Mouse (Mus musculus) hindlimb bud, embryonic 11.5 days (tissue): ENCODE measurements around the gene Nkiras1.
A peak's percentile ranks its signal among the peaks of the same experiment; 100 is the strongest.
"Not testable (repeated sequence)": the region's sequence is repeated elsewhere in the genome, so short reads cannot be mapped to it uniquely, and the experiment has no call there.

Source experiments
- DNase-seq: peaks from one replicate; pipeline ENCODE4 v3.0.0-alpha.2; 2012; ENCODE audit warnings: low read depth, low spot score; ENCODE audit errors: extremely low spot score

Gene Nkiras1

DNA sequence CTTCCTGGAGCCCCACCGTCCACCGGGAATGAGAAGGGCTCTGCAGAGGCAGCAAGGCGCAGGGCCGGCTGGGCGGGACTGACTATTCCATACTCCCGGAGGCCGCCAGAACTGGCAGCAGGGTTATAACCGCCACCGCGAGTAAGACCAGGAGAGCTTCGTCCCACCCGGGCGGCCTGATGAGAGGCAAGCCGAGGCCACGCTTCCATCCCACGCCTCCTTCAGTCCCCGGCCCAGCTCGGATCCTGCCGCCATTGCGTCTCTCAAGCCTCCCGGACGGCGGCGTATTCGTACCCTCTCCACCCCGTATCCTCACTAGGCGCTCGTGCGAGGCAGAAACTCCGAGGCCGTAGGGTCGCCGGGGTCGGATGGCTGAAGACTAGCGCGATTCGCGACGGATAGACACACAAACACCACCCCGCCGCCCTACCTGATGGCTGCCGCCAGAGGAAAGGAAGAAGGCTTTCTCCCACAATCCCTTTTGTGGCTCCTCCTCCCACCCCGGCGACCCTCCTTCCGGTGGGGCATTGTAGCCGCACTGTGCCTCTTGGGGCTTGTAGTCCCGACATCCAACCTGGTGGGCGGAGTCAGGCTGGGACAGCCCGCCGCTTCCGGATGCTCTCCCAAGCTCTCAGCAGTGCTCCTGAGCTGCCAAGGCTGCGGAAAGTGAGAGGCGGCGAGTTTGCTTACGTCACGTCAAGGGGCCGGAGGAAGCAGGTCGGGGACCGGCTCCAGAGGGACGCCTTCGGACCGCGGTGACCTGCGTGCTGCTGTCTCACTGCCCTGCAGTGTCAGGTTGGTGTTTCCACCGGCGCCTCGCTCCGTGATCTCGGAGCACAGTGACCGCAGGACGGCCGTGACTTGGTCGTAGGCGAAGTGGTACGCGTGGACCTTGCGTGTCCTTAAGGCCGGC, at the start of gene Nkiras1, which contains the start of gene Rpl15:
Gene Nkiras1, plus strand, starts transcription at position 608 of the 913 bp plus-strand sequence.
Gene Rpl15, minus strand, starts transcription at position 863 of the 913 bp plus-strand sequence.
- peak; percentile 90 for DNase-seq

DNA sequence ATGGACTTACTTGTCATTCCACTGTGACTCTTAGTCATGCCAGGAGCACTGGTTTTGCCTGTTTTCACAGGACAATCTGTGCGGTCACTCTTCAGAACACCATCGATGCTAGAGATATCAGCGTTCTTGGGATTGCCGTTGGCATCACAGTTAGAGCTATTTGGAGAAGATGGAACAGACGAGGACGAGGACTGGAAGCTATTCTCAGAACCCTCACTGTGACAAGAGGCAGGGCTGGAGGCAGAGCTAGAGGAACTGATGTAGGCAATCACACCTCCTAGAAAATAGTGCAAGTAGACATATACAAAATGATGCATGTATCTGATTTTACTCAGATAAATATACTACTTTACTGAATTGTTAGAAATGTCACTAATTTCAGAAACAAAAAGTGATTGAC, 49.0 kb upstream of the Nkiras1 start:
- DNase-seq, result no peak

DNA sequence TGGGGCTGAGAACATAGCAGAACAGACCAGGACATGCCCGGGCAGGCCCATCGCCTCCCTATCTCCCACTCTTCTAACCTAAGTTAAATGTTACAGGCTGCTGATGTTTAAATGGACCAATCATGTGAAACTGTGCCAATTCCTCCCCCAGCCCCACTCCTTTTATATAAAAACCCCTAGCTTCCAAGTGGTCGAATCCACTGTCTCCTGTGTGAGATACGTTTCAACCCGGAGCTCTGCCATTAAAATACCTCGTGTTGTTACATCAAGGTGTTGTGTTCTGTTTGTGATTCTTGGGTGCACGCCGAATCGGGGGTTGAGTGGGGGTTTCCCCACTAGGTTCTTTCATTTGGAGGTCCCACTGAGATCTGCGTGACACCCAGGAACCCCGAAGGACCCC, 45.5 kb upstream of the Nkiras1 start:
- DNase-seq, result not testable (repeated sequence)

DNA sequence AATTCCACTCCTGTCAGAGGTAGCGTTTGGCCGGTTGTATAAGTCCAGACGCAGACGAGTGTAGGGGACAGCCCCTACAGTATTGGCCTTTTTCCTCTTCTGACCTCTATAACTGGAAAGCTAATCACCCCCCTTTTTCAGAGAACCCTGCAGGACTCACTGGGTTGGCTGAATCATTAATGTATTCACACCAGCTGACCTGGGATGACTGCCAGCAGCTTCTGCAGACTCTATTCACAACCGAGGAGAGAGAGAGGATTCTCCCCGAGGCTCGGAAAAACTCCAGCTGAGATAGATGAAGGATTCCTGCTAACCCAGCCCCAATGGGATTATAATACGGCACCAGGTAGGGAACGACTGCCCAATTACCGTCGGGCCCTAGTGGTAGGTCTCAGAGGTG, 44.8 kb upstream of the Nkiras1 start:
- not testable (repeated sequence) for DNase-seq

DNA sequence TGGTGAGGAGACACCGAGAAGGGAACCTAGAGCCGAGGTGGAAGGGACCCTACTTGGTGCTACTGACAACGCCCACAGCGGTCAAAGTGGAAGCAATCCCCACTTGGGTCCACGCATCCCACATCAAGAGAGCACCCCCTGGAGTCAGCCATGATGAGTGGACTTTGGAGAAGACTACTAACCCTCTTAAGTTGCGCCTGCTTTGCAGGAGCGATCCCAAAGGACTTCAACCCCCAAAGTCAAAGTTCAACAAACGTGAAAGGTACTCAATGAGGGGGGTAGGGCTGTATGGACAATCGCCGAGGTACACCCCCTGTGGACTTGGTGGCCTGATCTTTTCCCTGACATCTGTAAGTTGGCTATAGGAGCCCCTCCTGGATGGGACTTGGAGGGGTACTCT, 41.2 kb upstream of the Nkiras1 start:
- not testable (repeated sequence) for DNase-seq

DNA sequence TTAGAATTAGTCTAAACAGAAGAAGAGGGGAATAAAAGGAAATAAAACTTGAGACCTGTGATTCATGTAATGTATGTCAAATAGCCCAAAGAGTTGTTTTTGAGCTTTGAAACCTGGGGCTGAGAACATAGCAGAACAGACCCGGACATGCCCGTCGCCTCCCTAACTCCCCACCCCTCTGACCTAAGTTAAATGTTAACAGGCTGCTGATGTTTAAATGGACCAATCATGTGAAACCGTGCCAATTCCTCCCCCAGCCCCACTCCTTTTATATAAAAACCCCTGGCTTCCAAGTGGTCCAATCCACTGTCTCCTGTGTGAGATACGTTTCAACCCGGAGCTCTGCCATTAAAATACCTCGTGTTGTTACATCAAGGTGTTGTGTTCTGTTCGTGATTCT, 39.1 kb upstream of the Nkiras1 start:
- not testable (repeated sequence) for DNase-seq

DNA sequence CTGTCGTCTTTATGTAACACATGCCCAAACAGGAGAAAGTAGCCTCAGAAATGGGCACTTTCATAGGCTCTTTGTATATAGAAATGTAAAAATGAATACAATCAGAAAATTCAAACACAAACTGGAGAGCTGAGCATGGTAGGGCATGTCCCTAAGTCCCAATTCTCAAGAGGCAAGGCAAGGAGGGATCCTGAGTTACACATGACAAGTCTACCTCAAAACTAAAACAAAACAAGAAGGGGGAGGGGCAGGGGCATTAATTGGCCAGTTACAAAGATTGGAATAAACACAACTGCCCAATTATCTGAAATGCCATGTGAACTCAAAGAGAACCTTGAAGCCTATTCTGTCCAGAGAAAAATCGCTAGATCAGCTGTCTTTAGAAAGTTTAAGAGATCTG, 37.9 kb upstream of the Nkiras1 start:
- no peak for DNase-seq

DNA sequence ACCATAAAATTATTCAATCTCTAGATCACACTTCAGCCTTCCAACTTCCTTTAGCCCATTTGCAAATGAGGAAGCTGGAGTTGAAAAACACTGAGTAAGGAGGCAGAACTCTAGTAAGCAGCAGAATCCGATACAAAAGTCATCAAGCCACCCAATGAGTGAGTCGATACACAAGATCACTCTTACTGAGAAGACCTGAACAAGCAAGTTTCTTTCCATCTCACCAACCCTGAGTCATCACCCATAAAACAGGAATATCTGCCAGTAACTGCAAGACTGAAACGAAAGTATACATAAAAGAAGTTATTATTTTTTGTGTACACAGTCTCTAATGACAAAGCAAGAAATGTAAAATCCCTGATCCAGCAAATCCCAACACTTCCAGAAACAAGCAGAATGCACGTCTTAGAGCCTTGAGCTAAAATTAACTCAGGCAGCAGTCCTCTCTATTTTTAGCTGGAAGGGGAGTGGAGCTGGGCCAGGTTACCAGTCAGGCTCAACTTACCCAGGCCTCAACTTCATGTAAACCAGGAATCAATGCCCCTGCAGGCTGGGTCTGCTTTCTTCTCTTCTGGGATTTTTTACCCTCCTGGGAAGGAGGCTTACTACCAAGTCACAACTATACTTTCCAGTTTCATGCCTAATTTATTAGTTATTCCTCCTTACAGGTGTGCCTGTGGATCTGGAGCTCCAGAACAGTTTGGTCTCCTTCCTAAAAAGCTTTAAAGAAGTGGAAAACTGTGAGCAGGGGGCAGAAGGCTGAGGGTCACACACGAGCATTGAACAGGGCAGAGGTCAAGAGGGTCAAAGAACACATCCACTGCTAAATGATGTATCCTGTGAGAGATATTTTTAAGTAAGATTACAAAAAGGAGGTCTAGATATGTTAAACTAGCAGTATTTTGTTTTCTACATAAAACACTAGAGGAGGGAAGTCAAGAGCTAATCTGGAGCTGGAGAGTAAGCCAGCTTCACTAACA, 36.7 kb upstream of the Nkiras1 start:
- DNase-seq, result no peak

DNA sequence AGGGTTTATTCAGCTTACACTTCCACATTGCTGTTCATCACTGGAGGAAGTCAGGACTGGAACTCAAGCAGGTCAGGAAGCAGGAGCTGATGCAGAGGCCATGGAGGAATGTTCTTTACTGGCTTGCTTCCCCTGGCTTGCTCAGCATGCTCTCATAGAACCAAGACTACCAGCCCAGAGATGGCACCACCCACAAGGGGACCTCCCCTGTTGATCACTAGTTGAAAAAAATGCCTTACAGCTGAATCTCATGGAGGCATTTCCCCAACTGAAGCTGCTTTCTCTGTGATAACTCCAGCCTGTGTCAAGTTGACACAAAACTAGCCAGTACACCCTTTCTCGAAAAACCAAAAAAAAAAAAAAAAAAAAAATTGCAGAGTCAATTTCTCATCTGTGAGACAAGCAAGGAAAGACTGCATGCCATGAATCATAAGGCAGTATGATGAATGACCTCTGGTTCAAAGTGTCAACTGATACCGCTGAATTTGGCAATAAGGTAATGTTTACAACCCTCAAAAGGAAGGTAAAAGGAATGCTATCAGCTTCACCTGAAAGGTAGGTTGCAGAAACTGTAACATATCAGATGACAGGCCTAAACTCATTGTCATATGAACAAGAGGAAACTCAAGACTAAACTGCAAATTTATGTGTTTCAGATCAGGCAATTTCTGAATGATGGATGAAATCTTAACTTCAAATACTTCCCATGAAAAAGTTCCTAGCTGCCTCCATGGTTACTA, 34.3 kb upstream of the Nkiras1 start:
- DNase-seq, result not testable (repeated sequence)

DNA sequence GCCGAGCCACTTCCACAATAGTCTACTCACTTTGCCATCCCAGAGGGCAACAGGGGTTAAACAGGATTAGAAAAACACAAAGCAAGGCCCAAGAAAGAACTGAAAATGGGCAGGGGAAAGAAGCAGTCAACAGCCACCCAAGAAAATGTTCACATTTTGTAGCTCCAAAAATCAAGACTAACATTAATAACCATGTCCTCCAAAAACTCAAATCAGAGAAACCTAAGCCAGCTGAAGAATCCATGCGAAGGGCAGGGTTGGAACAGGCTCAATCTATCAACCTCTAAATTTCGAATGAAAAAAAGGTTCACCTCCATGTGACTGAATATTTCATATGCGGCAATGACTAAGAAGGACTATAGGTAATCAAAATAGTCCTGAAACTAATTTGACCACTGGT, 33.6 kb upstream of the Nkiras1 start:
- DNase-seq, result no peak

DNA sequence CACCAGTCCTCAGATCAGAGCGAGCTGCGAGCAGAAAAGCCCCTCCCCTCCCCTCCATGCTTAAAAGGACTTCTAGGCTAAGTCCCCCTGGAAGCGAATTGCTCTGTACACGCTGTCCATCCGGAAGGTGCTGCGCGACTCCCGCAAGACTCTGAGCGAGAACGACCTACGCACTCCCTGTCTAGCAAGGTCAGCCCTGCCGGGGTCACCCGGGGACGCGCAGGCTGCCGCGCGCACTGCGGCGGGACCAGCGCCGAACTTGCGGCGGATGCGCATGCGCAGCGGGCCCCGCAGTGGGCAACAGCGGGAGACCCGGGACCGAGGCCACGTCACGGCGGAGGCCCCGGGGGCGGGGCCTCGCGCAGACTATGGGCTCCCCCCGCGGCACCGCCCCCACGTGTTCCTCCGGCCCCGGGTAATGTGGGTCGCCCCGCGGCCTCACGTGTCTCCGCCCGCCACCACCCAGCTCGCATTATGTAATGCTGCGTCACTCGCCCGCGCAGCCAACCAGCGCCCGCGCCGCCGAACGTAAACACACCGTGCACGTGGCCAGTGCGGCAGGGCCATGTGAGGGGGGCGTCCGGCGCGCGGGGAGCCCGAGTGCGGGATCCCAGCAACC, 32.7 kb upstream of the Nkiras1 start:
- peak; percentile 81 for DNase-seq

DNA sequence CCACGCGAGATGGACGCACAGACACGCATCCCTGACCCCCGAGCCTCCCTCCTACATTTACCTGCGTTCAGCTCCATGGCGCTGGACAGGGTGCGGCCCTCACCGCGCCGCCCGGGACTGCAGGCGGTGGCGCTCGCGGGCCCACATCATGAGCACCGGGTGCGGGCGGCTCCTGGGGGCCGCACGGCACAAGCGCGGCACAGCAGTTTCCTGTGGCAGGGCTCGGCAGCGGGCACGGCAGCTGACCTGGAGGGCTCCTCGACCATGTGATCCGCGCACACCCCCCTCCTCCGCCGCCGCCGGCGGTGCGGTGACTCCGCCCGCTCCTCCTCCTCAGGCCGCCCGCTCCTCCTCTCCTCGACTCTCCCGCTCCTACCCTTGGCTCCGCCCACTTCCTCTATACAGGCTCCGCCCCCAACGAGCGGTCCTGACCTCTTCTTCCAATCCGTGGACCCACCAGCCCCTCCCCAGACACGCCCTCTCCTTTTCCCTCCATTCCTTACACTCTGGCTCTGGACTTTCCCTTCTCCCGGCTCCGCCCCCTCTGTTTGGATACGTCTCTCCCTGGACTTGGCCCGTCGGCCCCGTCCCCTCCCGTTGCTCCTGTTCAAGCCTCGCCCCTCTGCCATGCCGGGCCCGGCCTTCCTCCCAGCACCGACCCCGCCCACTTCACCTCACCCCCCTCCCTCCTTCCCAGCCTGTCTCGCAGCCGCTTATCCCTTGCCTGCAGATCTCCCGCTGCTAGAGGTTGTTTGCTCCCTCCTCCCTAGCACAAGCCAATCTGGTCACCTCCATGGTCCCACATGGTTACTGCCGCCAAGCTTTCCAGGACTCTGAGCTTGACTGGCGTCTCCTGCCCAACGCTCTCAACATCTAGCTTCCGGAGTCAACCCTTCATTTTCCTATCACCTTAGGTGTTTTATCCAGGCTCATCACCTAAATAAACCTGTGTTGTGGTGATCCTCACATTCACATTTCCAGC, 31.9 kb upstream of the Nkiras1 start, which contains the start of gene Nr1d2:
Gene Nr1d2, minus strand, starts transcription at position 378 of the 982 bp plus-strand sequence.
- peak; percentile 96 for DNase-seq

DNA sequence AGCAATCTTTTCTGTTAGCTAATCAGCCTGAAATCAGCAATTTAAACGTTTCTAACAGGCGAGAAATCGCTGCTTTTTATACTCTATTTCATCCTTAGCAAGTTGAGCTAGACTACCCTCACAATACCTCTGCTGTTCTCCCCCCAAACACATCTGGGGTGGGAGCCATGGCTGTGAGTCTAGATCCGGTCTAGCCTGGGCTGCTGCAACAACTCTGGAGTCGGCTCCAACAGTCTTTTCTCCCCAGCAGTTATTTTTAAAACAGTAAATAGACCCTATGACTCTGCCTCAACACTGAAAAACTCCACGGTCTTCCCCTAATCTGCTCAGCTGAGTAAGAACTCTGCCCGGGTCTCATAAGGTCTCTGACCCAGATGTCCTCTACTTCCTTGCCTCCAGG, 30.8 kb upstream of the Nkiras1 start:
- no peak for DNase-seq

DNA sequence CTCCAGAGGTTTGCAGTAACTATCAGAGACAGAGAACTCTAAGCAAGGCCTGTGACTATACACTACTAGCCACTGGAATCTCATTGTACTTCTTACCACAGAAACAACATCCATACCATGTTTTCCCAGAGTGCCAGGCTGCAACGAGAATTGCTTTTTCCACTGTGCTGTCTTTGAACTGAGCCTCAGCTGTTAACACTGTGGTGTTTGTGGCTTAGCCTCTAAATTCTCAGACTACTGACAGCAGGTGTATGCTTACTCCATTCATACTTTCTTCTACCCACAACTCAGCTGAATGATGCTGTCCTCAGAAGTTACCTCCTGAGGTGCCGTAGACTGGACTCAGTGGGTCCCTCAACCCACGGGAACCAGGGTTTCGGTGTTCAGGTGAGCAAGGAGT, 29.1 kb upstream of the Nkiras1 start:
- no peak for DNase-seq

DNA sequence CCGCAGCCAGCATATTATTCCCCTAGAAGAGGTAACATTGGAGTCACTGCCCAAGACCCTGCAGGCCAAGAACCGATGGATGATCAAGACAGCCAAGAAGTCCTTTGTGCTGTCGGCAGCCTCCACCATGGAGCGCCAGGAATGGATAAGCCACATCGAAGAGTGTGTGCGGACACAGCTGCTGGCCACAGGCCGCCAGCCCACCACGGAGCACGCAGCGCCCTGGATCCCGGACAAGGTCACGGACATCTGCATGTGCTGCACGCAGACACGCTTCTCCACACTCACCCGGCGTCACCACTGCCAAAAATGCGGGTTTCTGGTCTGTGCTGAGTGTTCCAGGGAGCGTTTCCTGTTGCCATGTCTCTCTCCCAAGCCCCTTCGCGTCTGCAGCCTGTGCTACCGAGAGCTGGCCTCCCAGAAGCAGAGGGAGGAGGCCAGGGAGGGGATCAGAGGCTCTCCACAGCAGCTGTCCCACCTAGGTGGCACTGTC, 28.3 kb upstream of the Nkiras1 start:
- no peak for DNase-seq

DNA sequence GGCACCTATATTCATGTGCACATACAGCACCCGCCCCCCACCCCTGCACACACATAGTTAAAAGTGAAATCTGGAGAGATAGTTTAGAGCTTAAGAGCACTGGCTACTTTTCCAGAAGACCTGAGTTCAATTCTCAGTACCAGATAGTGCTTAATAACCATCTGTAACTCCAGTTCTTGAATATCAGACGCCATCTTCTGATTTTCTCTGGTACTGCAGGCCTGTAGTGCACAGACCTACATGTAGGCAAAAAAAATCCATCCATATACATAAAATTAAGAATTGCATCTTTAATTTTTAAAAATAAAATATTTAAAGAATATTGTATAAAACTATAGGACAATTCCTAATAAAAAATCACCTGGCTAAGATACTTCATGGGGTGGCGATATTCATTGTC, 9.7 kb upstream of the Nkiras1 start:
- DNase-seq, result no peak

DNA sequence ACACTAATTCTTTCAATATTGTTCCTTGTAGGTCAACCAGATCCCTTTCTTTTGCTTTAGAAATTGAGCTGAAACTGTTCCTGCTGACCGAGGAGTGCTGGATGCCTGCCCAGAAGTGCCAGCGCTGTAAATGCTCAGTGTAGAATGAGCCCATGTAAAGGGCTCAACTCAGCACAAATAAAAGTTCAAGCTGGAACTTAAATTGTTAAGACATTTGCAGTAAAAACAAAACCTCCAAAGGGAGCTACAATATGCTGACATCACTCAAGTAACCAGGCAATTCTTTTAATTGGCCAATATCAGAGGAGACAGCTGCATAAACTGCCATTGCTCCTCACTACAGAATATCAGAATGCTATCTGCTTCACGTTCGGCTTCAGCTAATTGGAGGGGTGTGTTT, 7.5 kb upstream of the Nkiras1 start:
- no peak for DNase-seq

DNA sequence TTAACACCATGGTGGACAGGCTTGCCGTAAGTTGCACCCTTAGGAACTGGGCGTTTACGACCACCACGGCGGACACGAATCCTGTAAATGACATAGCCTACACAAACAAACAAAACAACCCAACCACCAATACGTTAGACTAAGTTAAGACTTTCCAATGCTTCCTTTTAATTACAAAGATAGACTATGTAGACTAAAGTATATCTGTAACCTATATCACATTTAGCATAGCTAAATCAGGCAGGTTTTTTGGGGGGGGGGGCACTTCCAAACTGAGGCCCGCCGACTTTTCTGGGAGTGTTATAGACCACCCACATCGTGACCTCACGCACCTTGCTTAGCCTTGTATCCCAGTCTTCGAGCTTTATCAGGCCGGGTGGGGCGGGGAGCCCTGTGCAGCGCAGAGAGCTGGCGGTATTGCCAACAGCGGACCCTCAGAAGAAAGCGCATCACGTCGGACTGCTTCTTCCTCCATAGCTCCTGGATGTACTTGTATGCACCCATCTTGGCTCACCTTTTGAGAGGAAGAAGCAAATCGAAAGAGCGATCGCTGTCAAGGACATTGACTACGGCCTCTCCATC, 898 bp upstream of the Nkiras1 start:
- not testable (repeated sequence) for DNase-seq

DNA sequence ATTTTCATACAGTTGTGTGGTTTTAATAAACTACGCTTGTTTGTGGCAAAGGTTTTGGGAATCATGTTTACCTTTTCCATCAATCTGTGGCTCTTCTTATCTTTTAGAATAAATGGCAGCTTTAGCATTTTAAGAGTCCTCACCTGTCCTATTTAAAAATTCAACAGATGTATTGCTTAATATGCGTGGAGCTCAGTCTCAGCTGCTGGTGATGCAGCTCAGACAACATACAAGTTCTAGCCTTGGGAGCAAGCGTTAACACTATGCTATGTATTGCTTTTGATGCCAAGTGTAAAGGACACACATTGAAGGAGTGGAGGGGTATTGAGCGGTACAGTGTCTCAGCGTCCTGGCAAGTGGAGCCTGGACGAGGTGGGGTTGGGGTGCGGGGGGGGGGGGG, 730 bp downstream of the Nkiras1 start:
- no peak for DNase-seq
